Mouse (Mus musculus) large intestine, adult 2 months (tissue): ENCODE measurements around the gene Ikbip. TPM values are rescaled to one million over a fixed set of nuclear protein-coding genes. Genes with fewer than 3 reads are reported as not detected.

Source experiments
- DNase-seq: peaks from one replicate; pipeline ENCODE4 v3.0.0-alpha.2; 2012; ENCODE audit warnings: low read depth, low spot score
- WGBS: fragments of 180-500 bp; shearing (Covaris S2); methylation state at CpG from one replicate; pipeline ENCODE4 v1.1.7; 2018; 5-methylcytosine and 5-hydroxymethylcytosine counted together
- polyA plus RNA-seq: library from polyadenylated mRNA; depleted of rRNA; stranded (reverse); fragments of >200 nt; gene quantifications from 2 replicates; pipeline ENCODE4 v1.2.3, GENCODE M21; 2012; rRNA removed

The Ikbip gene
- polyA plus RNA-seq: 2.7 TPM in 2 replicates

DNA sequence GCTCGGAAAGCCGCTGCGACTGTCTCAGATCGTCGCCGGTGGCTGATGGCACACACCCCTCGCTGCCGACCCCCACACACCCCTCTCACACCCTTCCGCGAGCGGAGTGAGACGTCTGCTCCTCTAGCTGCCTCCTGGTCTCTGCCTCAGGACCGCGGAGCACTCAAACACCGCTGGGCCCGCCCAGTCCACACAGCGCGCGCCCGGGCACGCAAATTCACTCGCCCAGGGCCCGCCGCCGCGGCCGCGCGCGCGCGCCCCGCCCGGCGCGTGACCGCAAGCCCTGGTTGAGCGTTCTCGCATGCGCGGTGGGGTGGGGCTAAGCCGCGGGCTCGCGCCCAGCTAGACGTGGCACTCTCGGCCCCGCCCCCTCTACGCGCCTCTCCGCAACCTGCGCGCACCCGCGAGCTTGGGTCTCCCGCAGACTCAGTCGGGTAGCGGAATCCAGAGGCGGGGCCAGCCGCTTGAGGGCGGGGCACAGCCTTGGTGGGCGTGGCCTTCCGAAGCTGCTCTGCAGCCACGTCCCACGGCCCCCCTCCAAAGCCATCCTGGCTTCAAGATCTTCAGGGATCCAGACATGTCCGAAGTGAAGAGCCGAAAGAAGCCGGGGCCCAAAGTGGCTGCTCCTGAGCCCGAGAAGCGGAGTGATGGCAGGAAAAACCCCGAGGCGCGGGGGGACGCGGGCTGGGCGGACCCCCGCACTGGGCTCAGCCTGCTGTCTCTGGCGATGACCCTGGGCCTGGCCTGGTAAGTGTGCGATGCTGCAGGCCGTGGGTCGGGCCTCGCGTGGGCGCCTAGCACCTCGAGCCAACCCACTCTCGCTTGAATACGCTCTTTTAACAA, at the start of gene Ikbip, which contains the start of gene Apaf1:
TSS of gene Ikbip (plus strand) at position 391 of the 843 bp plus-strand sequence.
TSS of gene Apaf1 (minus strand) at position 221 of the 843 bp plus-strand sequence.
- WGBS: under 1% methylated on average over 87 of the region's 87 CpGs
- DNase-seq: peak; percentile 94

DNA sequence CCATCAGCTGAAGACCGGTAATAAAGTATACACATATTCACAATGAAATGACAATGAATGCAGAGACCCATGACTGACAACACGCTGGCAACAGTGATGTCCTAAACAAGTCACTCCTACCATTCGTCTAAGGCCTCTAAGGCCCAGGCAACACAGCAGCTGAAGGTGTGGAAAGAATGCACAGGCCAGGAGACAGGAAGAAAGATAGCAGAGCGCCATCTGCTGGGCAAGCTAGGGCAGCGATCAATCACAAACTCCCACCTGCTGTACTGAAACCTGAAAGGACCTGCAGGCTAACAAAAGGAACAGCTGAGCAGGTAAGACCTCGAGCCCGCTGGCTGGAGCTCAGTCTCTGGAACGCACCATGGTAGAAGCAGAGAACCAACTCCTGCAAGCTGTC, 48.8 kb upstream of the Ikbip start:
- WGBS: 36% methylated on average over 8 of the region's 8 CpGs
- DNase-seq: no peak

GRCm38 (mm10) chr10:91049696-91050095, 33.0 kb upstream of the Ikbip start:
- no peak for DNase-seq
- WGBS: 77% methylated on average over 4 of the region's 4 CpGs

GRCm38 (mm10) chr10:91051156-91051555, 31.6 kb upstream of the Ikbip start:
- WGBS: 88% methylated on average over 3 of the region's 3 CpGs
- no peak for DNase-seq

GRCm38 (mm10) chr10:91052734-91053133, 30.0 kb upstream of the Ikbip start:
- DNase-seq: no peak

DNA sequence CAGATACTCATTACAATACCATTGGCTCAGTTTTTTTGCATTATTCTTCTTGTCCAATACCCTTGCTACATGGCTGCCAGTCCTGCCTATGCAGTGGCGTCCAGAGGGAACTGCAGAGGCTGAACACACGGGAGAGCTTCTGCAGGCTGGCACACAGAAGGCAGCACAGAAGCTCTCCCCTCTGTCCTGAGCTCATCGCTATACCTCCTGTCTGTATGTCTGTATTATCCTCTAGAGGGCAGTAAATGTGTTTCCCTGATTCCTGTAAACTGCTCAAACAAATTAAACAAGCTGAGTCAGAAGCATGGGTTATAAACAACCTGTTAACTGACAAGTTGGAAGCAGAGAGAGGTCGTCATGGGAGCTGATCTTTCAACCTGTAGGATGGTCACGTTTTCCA, 22.0 kb upstream of the Ikbip start:
- WGBS: 18% methylated on average over 5 of the region's 5 CpGs
- DNase-seq: no peak

DNA sequence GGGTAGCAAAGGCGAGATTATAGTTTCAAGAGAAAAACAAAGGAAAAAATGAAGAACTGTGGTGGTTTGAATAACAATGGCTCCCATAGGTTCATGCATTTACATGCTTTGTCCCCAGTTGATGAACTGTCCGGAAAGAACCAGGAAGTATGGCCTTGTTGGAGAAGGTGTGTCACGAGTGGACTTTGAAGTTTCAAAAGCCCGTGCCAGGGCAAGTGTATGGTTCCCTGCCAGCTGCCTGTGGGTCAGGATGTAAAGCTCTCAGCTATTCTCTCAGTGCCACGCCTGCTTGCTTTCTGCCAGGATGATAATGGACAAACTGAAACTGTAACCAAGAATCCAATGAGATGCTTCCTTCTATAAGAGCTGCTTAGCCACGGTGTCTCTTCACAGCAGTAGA, 20.4 kb upstream of the Ikbip start:
- DNase-seq: peak; percentile 91

DNA sequence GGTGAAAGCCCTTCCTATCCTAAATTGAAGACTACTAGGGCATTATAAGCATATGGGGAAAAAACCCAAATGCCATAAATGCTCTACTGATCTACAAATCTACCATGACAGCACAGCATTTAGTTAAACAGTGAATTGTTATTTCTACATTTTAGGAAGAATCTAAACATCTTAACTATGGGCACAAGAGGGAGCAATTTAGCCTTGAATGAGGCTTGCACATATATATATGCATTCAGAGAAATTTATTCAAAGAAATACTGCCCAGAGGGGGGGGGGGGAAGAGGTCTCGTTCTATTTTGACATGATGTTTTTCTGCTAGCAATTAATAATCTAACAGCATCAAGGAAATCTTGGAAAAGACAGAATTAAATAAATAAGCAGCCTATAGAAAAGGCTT, 11.0 kb upstream of the Ikbip start:
- WGBS: 46% methylated on average over 1 of the region's 1 CpGs

More for the DNA sequence above, 20.4 kb upstream of the Ikbip start:
- 28% methylated on average over 6 of the region's 6 CpGs for WGBS

DNA sequence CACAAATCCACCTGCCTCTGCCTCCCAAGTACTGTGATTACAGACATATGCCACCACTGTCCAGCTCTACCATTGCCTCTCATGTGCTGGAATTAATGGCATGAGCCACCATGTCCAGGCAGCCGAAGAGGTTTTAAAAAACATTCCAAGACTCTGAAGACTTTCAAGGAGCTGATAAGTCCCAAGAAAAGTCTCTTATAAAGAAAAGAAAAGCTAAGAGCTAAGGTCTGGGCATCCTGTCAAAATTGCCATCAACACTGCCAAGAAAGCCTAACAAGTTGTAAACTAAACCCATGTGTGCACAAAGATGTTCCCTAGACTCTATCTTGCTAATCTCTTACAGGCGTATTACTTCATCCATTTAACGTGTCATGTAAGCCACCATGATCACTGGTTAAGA, 9.4 kb upstream of the Ikbip start:
- WGBS: 61% methylated on average over 3 of the region's 3 CpGs
- no peak for DNase-seq

More for the DNA sequence above, 11.0 kb upstream of the Ikbip start:
- no peak for DNase-seq

GRCm38 (mm10) chr10:91076667-91077066, 6.1 kb upstream of the Ikbip start:
- no peak for DNase-seq
- WGBS: 88% methylated on average over 2 of the region's 2 CpGs

- no peak for DNase-seq
- 31% methylated on average over 5 of the region's 5 CpGs for WGBS
These were observed 2.2 kb upstream of the Ikbip start for GRCm38 (mm10) chr10:91080540-91080939.

DNA sequence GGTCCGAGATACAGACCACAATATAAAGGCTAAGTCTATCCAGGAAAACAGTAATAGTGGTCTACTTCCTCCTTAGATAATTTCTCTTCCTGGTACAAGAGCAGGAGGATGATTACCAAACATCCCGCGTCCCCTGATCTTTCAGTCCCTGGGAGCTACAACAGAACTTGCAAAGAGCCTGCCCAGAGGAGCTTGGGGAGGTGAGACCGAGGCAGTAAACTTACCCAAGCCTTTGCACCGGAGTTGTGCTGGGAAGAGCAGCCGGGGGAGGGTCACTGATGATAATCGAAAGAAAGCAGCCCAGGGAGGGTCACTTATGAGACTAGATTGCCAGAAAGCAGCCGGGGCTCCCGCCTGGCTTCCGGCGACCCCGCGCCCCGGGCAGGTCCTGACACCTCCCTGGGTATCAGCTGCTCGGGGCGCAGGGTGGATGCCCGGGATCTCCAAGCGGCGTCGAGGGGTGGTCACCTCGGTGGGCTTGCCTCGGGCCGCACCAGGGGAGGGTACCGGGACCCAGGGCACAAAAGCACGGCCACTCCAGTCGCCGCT, 707 bp upstream of the Ikbip start:
- WGBS: under 1% methylated on average over 27 of the region's 27 CpGs
- DNase-seq: no peak

DNA sequence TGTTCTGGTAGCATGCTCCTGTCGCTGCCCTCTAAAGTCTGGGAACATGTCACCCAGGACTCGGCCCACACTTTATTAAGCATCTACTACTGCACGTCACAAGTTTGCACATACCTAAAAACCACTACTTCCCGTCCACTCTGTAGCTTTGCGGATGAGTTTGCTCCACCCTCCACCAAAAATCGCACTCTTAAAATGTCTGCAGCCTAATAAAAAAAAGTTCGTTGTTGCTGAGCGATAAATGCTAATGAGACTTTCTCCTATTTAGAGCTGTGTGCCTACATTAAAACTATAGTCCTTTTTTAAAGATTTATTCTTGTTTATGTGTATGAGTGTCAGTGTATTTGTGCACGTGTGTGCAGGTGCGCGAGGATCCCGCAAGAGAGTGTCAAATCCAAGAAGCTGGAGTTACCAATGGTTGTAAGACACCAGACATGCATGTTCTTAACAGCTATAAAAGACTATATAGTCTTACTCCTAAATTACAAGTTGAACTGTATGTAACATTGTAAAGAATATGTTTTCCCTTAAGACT, 720 bp downstream of the Ikbip start:
- WGBS: 27% methylated on average over 12 of the region's 12 CpGs
- DNase-seq: no peak

DNA sequence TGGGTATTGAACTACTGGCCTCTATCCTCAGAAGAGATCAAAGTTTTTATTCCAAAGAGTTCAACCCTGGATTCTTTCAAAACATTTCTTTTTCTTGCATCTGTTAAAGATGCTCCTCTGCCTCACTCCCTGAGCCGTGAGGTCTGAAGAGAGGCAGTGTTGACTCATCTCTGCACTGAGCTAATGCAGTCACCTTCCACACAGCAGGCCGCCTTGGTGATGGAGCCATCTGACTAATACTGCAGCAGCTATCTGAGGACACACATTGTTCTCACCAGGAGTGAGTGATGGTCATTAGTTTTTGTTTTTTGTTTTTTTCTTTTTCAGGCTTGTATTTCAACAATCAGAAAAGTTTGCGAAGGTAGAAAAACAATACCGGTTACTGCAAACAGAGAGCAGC, 10.1 kb downstream of the Ikbip start:
- DNase-seq: no peak
- 90% methylated on average over 4 of the region's 4 CpGs for WGBS

DNA sequence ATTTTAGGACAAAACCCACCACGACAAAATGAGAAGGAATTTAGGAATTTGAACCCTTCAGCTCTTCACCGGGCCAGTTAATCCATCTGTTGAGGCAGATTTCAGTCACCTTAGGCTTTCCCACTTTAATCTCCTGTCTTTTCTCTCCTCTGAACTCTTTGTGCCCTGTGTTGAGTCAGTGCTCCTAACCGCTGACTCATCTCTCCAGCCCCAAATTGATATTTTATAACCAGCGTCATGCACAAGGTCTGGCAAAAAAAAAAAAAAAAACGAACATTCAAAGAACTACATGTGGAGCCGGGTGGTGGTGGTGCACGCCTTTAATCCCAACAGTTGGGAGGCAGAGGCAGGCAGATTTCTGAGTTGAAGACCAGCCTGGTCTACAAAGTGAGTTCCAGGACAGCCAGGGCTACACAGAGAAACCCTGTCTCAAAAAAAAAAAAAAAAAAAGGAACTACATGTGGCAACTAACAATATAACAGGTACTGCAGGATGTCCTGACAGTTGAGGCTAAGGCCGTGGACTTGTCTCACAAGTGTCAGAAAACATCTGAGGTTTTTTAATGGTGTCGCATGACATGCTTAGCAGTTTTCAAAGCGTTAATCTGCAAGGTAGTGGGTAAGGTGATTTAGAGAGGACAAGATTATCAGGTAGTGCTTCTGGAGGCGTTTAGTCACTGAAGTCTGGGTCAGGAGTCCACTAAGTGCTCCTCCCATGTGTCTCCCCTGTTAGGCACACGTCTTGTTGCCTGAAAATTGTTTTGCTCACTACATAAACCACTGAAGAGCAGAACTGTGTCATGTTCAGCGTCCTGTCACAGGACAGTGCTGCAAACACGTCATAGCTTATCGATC, 11.7 kb downstream of the Ikbip start:
- WGBS: 77% methylated on average over 15 of the region's 15 CpGs
- DNase-seq: no peak

GRCm38 (mm10) chr10:91098056-91098455, 15.3 kb downstream of the Ikbip start:
- DNase-seq: no peak
- 92% methylated on average over 8 of the region's 8 CpGs for WGBS

- DNase-seq: no peak
- 94% methylated on average over 1 of the region's 1 CpGs for WGBS
These were observed 17.4 kb downstream of the Ikbip start for GRCm38 (mm10) chr10:91100101-91100500.

- 95% methylated on average over 25 of the region's 25 CpGs for WGBS
- no peak for DNase-seq
These were observed 19.2 kb downstream of the Ikbip start for GRCm38 (mm10) chr10:91101936-91102335.

DNA sequence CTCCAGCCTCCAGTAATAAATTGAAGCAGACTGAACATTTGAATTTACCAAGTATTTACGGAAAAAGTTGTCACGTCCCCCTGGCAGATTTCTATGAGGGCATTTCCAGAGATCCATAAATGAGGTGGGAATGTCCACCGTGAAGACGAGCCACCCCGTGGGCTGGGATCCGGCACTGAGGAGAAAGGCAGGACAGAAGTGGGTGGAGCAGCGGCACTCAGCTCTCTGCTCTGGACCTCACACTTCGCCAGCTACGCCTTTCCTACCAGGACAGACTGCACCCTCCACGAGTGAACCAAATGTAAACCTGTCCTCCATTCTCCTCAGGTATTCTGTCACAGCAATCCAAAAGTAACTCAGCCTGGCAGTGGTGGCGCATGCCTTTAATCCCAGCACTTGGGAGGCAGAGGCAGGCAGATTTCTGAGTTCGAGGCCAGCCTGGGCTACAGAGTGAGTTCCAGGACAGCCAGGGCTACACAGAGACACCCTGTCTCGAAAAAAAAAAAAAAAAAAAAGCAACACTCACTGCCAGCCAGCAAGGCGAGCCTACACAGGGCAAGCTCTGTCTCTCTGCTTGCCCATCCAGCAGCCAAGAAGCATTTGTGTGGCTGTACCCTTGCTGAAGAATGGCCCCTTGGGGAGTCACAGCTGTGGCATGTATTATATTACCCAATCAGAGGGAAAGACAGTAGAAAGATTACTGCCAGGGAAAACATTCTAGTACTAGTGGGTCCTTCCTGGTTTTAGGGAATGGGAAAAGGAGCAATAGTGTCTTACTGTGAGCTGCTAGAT, 20.3 kb downstream of the Ikbip start:
- no peak for DNase-seq
- WGBS: 93% methylated on average over 14 of the region's 14 CpGs
